Mouse (Mus musculus): ENCODE results near the gene Tbcel.

Tbcel gene

GRCm38 (mm10) chr9:42482944-42483343 lies 24.7 kb downstream of the Tbcel start:
- no peak for DNase-seq

GRCm38 (mm10) chr9:42476166-42476565 lies 31.4 kb downstream of the Tbcel start:
- DNase-seq, result no peak

- DNase-seq, result no peak
Observed at GRCm38 (mm10) chr9:42474244-42474643, 33.4 kb downstream of the Tbcel start.

- DNase-seq, result peak; percentile 96
Observed at GRCm38 (mm10) chr9:42471921-42472747, 35.5 kb downstream of the Tbcel start.

- DNase-seq, result peak; percentile 28
Observed at GRCm38 (mm10) chr9:42471214-42471613, 36.4 kb downstream of the Tbcel start.

GRCm38 (mm10) chr9:42469323-42469722 lies 38.3 kb downstream of the Tbcel start:
- DNase-seq, result no peak

- DNase-seq, result no peak
Observed at GRCm38 (mm10) chr9:42468360-42468759, 39.2 kb downstream of the Tbcel start.

- no peak for DNase-seq
Observed at GRCm38 (mm10) chr9:42467116-42467815, 40.3 kb downstream of the Tbcel start.

- DNase-seq, result no peak
Observed at GRCm38 (mm10) chr9:42465661-42466091, 41.9 kb downstream of the Tbcel start.

- DNase-seq, result no peak
Observed at GRCm38 (mm10) chr9:42464181-42464580, 43.4 kb downstream of the Tbcel start.

GRCm38 (mm10) chr9:42463220-42463989 lies 44.2 kb downstream of the Tbcel start:
- DNase-seq, result no peak

- DNase-seq, result no peak
Observed at GRCm38 (mm10) chr9:42462585-42463219, 44.9 kb downstream of the Tbcel start.

GRCm38 (mm10) chr9:42461390-42462108 lies 46.1 kb downstream of the Tbcel start:
- DNase-seq, result no peak

GRCm38 (mm10) chr9:42460353-42460752 lies 47.3 kb downstream of the Tbcel start:
- no peak for DNase-seq

GRCm38 (mm10) chr9:42459736-42460135 lies 47.9 kb downstream of the Tbcel start:
- no peak for DNase-seq

- DNase-seq, result no peak
Observed at GRCm38 (mm10) chr9:42458741-42459515, 48.7 kb downstream of the Tbcel start.

GRCm38 (mm10) chr9:42457501-42457900 lies 50.1 kb downstream of the Tbcel start:
- DNase-seq, result no peak

GRCm38 (mm10) chr9:42454364-42454763 lies 53.2 kb downstream of the Tbcel start:
- DNase-seq, result no peak

GRCm38 (mm10) chr9:42449043-42449442 lies 58.6 kb downstream of the Tbcel start:
- DNase-seq, result no peak

GRCm38 (mm10) chr9:42442100-42442499 lies 65.5 kb downstream of the Tbcel start:
- no peak for DNase-seq

- no peak for DNase-seq
Observed at GRCm38 (mm10) chr9:42441234-42441633, 66.4 kb downstream of the Tbcel start.

Data from cerebellum, adult 9-11 months (tissue).